ENCODE assay signal across 8 mouse cellular contexts in the genomic region with DNA sequence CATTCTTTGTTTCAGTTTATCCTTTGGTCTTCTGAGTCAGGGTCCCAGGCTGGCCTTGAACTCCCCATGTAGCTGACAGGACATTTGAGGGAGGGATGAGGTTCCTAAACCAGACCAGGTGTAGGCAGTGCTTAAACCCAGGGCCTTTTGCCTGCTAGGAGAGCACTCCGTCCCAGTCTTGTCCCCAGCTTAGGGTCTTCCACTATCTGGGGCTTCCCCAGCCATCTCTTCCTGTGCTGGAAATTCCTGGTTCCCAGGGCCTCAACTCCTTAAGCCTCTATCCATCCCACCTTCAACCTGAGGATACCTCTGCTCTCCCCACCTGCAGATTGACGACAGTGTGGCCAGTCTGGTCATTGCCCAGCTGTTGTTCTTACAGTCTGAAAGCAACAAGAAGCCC. TPM values are rescaled to one million over a fixed set of nuclear protein-coding genes. Genes with fewer than 3 reads are reported as not detected.
DNase-seq lines count a peak whose midpoint lies in the region; ATAC-seq and TF ChIP-seq lines count a peak whose summit lies in the region.

No protein-coding gene starts in this region.

- no peak for TF ChIP-seq POLR2A in MEL (IDR thresholded peaks at IDR 0.05; ENCODE audit: control insufficient read depth in 1 of 2, insufficient read depth in 1 of 2, low read depth in 1 of 2, low read length in 2 of 2, poor library complexity in 1 of 2)

- no peaks in the 10 kb centered on the region for H3K27me3 ChIP-seq in kidney, embryonic 14.5 days (ENCODE audit: control insufficient read depth, insufficient read depth, low read length)
- H3K27me3 ChIP-seq in MEL (ENCODE audit: control insufficient read depth in 1 of 2, insufficient read depth in 2 of 2, low read length in 2 of 2), result no peaks in the 10 kb centered on the region
- no peaks in the 10 kb centered on the region for H3K27me3 ChIP-seq in forebrain, postnatal 0 days (ENCODE audit: insufficient read depth, low read length)

- H3K9me3 ChIP-seq in kidney, embryonic 14.5 days (ENCODE audit: control insufficient read depth, low read length), result no peaks in the 10 kb centered on the region
- no peaks in the 10 kb centered on the region for H3K9me3 ChIP-seq in MEL (replicated peaks; ENCODE audit: insufficient read depth, low read length)
- no peaks in the 10 kb centered on the region for H3K9me3 ChIP-seq in forebrain, postnatal 0 days (ENCODE audit: low read length)

- peak overlapping the region; percentile 76 for H3K9ac ChIP-seq in kidney, embryonic 14.5 days (ENCODE audit: low read depth, low read length)
- H3K9ac ChIP-seq in MEL (ENCODE audit: control insufficient read depth, low read depth, low read length, poor library complexity, severe bottlenecking), result peak overlapping the region; percentile 83
- peak overlapping the region; percentile 85 for H3K9ac ChIP-seq in forebrain, postnatal 0 days

- TF ChIP-seq RAD21 in MEL (IDR thresholded peaks at IDR 0.05; ENCODE audit: low read depth, low read length), result no peak

- peaks cover 5% of the 10 kb centered on the region; the same call in 1 of the 2 replicates for H3K4me1 ChIP-seq in kidney, embryonic 14.5 days (ENCODE audit: control insufficient read depth, insufficient read depth, low read length)
- H3K4me1 ChIP-seq in MEL (ENCODE audit: control insufficient read depth in 1 of 2, insufficient read depth in 2 of 2, low read length in 2 of 2), result peaks cover 0 to 11% of the 10 kb centered on the region in 2 experiments; a peak in 2 of 4 replicates
- H3K4me1 ChIP-seq in forebrain, postnatal 0 days (ENCODE audit: insufficient read depth), result peaks cover 8% of the 10 kb centered on the region; the same call in 1 of the 2 replicates

- no peak for DNase-seq in kidney, adult 18-20 months
- no peak for DNase-seq in MEL (ENCODE audit: low read depth, low spot score)
- no peak for DNase-seq in forebrain, postnatal 0 days
- no peak for DNase-seq in layer of hippocampus, adult 9-10 months (ENCODE audit: low spot score)
- no peak for DNase-seq in adrenal gland, postnatal 4 days (ENCODE audit: low spot score in 2 of 2)

- H3K4me2 ChIP-seq in kidney, embryonic 14.5 days (replicated peaks; ENCODE audit: low read depth, low read length), result peak overlapping the region; percentile 74
- peak overlapping the region; percentile 69 for H3K4me2 ChIP-seq in forebrain, postnatal 0 days (ENCODE audit: low read depth)

- H3K36me3 ChIP-seq in kidney, embryonic 14.5 days (ENCODE audit: control insufficient read depth, insufficient read depth, low read length), result peaks cover 39% of the 10 kb centered on the region
- H3K36me3 ChIP-seq in MEL (ENCODE audit: control insufficient read depth in 1 of 2, insufficient read depth in 2 of 2, low read length in 2 of 2), result peaks cover 2 to 8% of the 10 kb centered on the region in 2 experiments
- peaks cover 38% of the 10 kb centered on the region for H3K36me3 ChIP-seq in forebrain, postnatal 0 days (ENCODE audit: insufficient read depth)
- peaks cover 32% of the 10 kb centered on the region; the same call in 1 of the 2 replicates for H3K36me3 ChIP-seq in macrophage (ENCODE audit: inconsistent target)

- 90% methylated on average over 2 of the region's 2 CpGs for WGBS in kidney, embryonic 14.5 days
- WGBS in forebrain, postnatal 0 days, result 79% methylated on average over 2 of the region's 2 CpGs
- WGBS in macrophage (ENCODE audit: missing documents), result 100% methylated on average over 2 of the region's 2 CpGs

- no peak for ATAC-seq in kidney, embryonic 14.5 days (ENCODE audit: low FRiP score, low TSS enrichment)
- ATAC-seq in forebrain, postnatal 0 days, result no peak
- ATAC-seq in erythroid progenitor cell, adult 5-6 weeks (replicated peaks; ENCODE audit: low FRiP score, poor library complexity, severe bottlenecking), result no peak

- H3K79me2 ChIP-seq in MEL (ENCODE audit: control insufficient read depth, insufficient read depth, low read length, poor library complexity), result peaks cover 17% of the 10 kb centered on the region
- peaks cover 17% of the 10 kb centered on the region for H3K79me2 ChIP-seq in macrophage (ENCODE audit: inconsistent target)

- H3K27ac ChIP-seq in kidney, embryonic 14.5 days (ENCODE audit: low read depth, low read length), result no peak overlapping the region
- H3K27ac ChIP-seq in MEL (ENCODE audit: control insufficient read depth, low read depth, low read length), result no peak overlapping the region
- no peak overlapping the region for H3K27ac ChIP-seq in forebrain, postnatal 0 days (ENCODE audit: low read depth, low read length)
- H3K27ac ChIP-seq in macrophage, result no peak overlapping the region

- TF ChIP-seq EP300 in MEL (IDR thresholded peaks at IDR 0.05; ENCODE audit: low read depth in 1 of 2, low read length in 2 of 2), result no peak

- peak overlapping the region; percentile 83 for H3K4me3 ChIP-seq in kidney, embryonic 14.5 days (ENCODE audit: low read length)
- peak overlapping the region; percentile 72 to 86 for H3K4me3 ChIP-seq in MEL (ENCODE audit: control insufficient read depth in 1 of 2, insufficient read depth in 1 of 2, low read depth in 2 of 2, low read length in 2 of 2)
- peak overlapping the region; percentile 69 for H3K4me3 ChIP-seq in forebrain, postnatal 0 days (ENCODE audit: low read depth, low read length)
- H3K4me3 ChIP-seq in macrophage (ENCODE audit: inconsistent target), result peak overlapping the region; percentile 91

- no peak for TF ChIP-seq CTCF in MEL (IDR thresholded peaks at IDR 0.05 in 2 of 3, conservative IDR thresholded peaks at IDR 0.05 in 1 of 3; ENCODE audit: control insufficient read depth in 1 of 3, insufficient read depth in 1 of 3, low read depth in 2 of 3, low read length in 3 of 3, poor library complexity in 1 of 3, severe bottlenecking in 1 of 3)
- no peak for TF ChIP-seq CTCF in forebrain, postnatal 0 days (IDR thresholded peaks at IDR 0.05; ENCODE audit: low read depth)

RNA-seq across cellular contexts. Expression of a gene that starts 0.9 kb away (rescaled TPM):
- 173 and 206 TPM in 2 replicates for polyA plus RNA-seq in kidney, embryonic 14.5 days (2014; fragmentation: Nextera tagmentation; extraction: Ambion mirVana)
- total RNA-seq in MEL (2012; rRNA removed), result 177 TPM in 2 replicates
- polyA plus RNA-seq in MEL (2012; ENCODE audit: insufficient read depth in 1 of 2, insufficient read length in 2 of 2, low read depth in 1 of 2, low replicate concordance in 2 of 2, missing spikeins in 1 of 2), result 100 to 1,000 TPM in 1 of 2 experiments, not detected in 1; 178 TPM
- 105 and 109 TPM in 2 replicates for total RNA-seq in forebrain, postnatal 0 days (2014; rRNA removed)
- 159 and 185 TPM in 2 replicates for polyA plus RNA-seq in forebrain, postnatal 0 days (2015; fragmentation: Nextera tagmentation; extraction: Ambion mirVana)
- total RNA-seq in macrophage (2018; cell fraction: chromatin; rRNA removed), result 10 to 100 TPM in 8 of 26 experiments, 1 to 10 TPM in 18; 1.3 to 17.7 (median 7.0) TPM
- 10 to 100 TPM; 15.9 to 37.3 (median 25.7) TPM for total RNA-seq in macrophage (2018; cell fraction: cytosol; rRNA removed)
- 10 to 100 TPM in 12 of 26 experiments, 1 to 10 TPM in 14; 3.8 to 24.7 (median 9.7) TPM for total RNA-seq in macrophage (2018; cell fraction: nucleus; rRNA removed)
- polyA plus RNA-seq in macrophage (2018), result 20.0 to 37.4 TPM (median 21.4 TPM) in 3 replicates
- 2.2 and 26.8 TPM in 2 replicates for total RNA-seq in erythroid progenitor cell, adult 5-6 weeks (2015; ENCODE audit: low replicate concordance)
- 10.8 and 15.7 TPM in 2 replicates for total RNA-seq in erythroid progenitor cell, adult 5-6 weeks (2017; ENCODE audit: low replicate concordance)
- total RNA-seq in adrenal gland, postnatal 4 days (2021), result 10 to 100 TPM; 79.6 to 82.7 TPM

RNA-seq across cellular contexts. Expression of a gene that starts 6.2 kb away (rescaled TPM):
- polyA plus RNA-seq in kidney, embryonic 14.5 days (2014; fragmentation: Nextera tagmentation; extraction: Ambion mirVana), result 54.8 and 55.8 TPM in 2 replicates
- 22.5 and 26.4 TPM in 2 replicates for total RNA-seq in MEL (2012; rRNA removed)
- polyA plus RNA-seq in MEL (2012; ENCODE audit: insufficient read depth in 1 of 2, insufficient read length in 2 of 2, low read depth in 1 of 2, low replicate concordance in 2 of 2, missing spikeins in 1 of 2), result 10 to 100 TPM in 1 of 2 experiments, not detected in 1; 18.9 TPM
- 44.2 and 50.7 TPM in 2 replicates for total RNA-seq in forebrain, postnatal 0 days (2014; rRNA removed)
- 52.2 and 56.4 TPM in 2 replicates for polyA plus RNA-seq in forebrain, postnatal 0 days (2015; fragmentation: Nextera tagmentation; extraction: Ambion mirVana)
- total RNA-seq in macrophage (2018; cell fraction: chromatin; rRNA removed), result 1 to 10 TPM in 20 of 26 experiments, under 1 TPM in 1, not detected in 5; 0.96 to 6.6 (median 3.0) TPM
- total RNA-seq in macrophage (2018; cell fraction: cytosol; rRNA removed), result 10 to 100 TPM; 10.8 to 19.7 (median 14.4) TPM
- 10 to 100 TPM in 1 of 26 experiments, 1 to 10 TPM in 25; 1.4 to 12.8 (median 4.0) TPM for total RNA-seq in macrophage (2018; cell fraction: nucleus; rRNA removed)
- polyA plus RNA-seq in macrophage (2018), result 3.6 to 20.7 TPM (median 11.8 TPM) in 3 replicates
- total RNA-seq in erythroid progenitor cell, adult 5-6 weeks (2015; ENCODE audit: low replicate concordance), result not detected in 2 replicates
- 6.2 TPM in 1 of 2 replicates, not detected in the other for total RNA-seq in erythroid progenitor cell, adult 5-6 weeks (2017; ENCODE audit: low replicate concordance)
- 10 to 100 TPM; 63.6 to 63.7 TPM for total RNA-seq in adrenal gland, postnatal 4 days (2021)

RNA-seq across cellular contexts. Expression of a gene that starts 8.9 kb away (rescaled TPM):
- polyA plus RNA-seq in kidney, embryonic 14.5 days (2014; fragmentation: Nextera tagmentation; extraction: Ambion mirVana), result 1.4 TPM in 1 of 2 replicates, not detected in the other
- total RNA-seq in MEL (2012; rRNA removed), result not detected in 2 replicates
- polyA plus RNA-seq in MEL (2012; ENCODE audit: insufficient read depth in 1 of 2, insufficient read length in 2 of 2, low read depth in 1 of 2, low replicate concordance in 2 of 2, missing spikeins in 1 of 2) (1 to 10 TPM in 1 of 2 experiments, not detected in 1; 1.0 TPM), macrophage (2018) (not detected in 3 replicates)
- not detected in 2 replicates for total RNA-seq in forebrain, postnatal 0 days (2014; rRNA removed)
- polyA plus RNA-seq in forebrain, postnatal 0 days (2015; fragmentation: Nextera tagmentation; extraction: Ambion mirVana), result not detected in 2 replicates
- total RNA-seq in macrophage (2018; cell fraction: chromatin; rRNA removed), result not detected
- not detected for total RNA-seq in macrophage (2018; cell fraction: cytosol; rRNA removed)
- not detected for total RNA-seq in macrophage (2018; cell fraction: nucleus; rRNA removed)
- total RNA-seq in erythroid progenitor cell, adult 5-6 weeks (2015; ENCODE audit: low replicate concordance), result not detected in 2 replicates
- total RNA-seq in erythroid progenitor cell, adult 5-6 weeks (2017; ENCODE audit: low replicate concordance), result not detected in 2 replicates
- total RNA-seq in adrenal gland, postnatal 4 days (2021), result 1 to 10 TPM in 1 of 2 experiments, not detected in 1; 1.8 TPM

RNA-seq across cellular contexts. Expression of a gene that starts 9.0 kb away (rescaled TPM):
- not detected in 2 replicates for polyA plus RNA-seq in kidney, embryonic 14.5 days (2014; fragmentation: Nextera tagmentation; extraction: Ambion mirVana)
- not detected in 2 replicates for total RNA-seq in MEL (2012; rRNA removed)
- polyA plus RNA-seq in MEL (2012; ENCODE audit: insufficient read depth in 1 of 2, insufficient read length in 2 of 2, low read depth in 1 of 2, low replicate concordance in 2 of 2, missing spikeins in 1 of 2), result under 1 TPM in 1 of 2 experiments, not detected in 1; 0.03 TPM
- total RNA-seq in forebrain, postnatal 0 days (2014; rRNA removed), result not detected in 2 replicates
- polyA plus RNA-seq in forebrain, postnatal 0 days (2015; fragmentation: Nextera tagmentation; extraction: Ambion mirVana), result not detected in 2 replicates
- total RNA-seq in macrophage (2018; cell fraction: chromatin; rRNA removed), result not detected
- not detected for total RNA-seq in macrophage (2018; cell fraction: cytosol; rRNA removed)
- total RNA-seq in macrophage (2018; cell fraction: nucleus; rRNA removed), result not detected
- polyA plus RNA-seq in macrophage (2018), result not detected in 3 replicates
- not detected in 2 replicates for total RNA-seq in erythroid progenitor cell, adult 5-6 weeks (2015; ENCODE audit: low replicate concordance)
- total RNA-seq in erythroid progenitor cell, adult 5-6 weeks (2017; ENCODE audit: low replicate concordance), result not detected in 2 replicates
- under 1 TPM; 0.17 to 0.28 TPM for total RNA-seq in adrenal gland, postnatal 4 days (2021)

RNA-seq across cellular contexts. Expression of a gene that starts 20.1 kb away (rescaled TPM):
- polyA plus RNA-seq in kidney, embryonic 14.5 days (2014; fragmentation: Nextera tagmentation; extraction: Ambion mirVana), result 65.1 and 65.6 TPM in 2 replicates
- 116 and 145 TPM in 2 replicates for total RNA-seq in MEL (2012; rRNA removed)
- polyA plus RNA-seq in MEL (2012; ENCODE audit: insufficient read depth in 1 of 2, insufficient read length in 2 of 2, low read depth in 1 of 2, low replicate concordance in 2 of 2, missing spikeins in 1 of 2) (100 to 1,000 TPM in 1 of 2 experiments, not detected in 1; 171 TPM), macrophage (2018) (63.3 to 154 TPM (median 75.9 TPM) in 3 replicates)
- 59.1 and 63.1 TPM in 2 replicates for total RNA-seq in forebrain, postnatal 0 days (2014; rRNA removed)
- 76.8 and 83.0 TPM in 2 replicates for polyA plus RNA-seq in forebrain, postnatal 0 days (2015; fragmentation: Nextera tagmentation; extraction: Ambion mirVana)
- total RNA-seq in macrophage (2018; cell fraction: chromatin; rRNA removed), result 100 to 1,000 TPM in 8 of 26 experiments, 10 to 100 TPM in 18; 60.9 to 228 (median 74.7) TPM
- 10 to 100 TPM; 51.6 to 83.7 (median 61.4) TPM for total RNA-seq in macrophage (2018; cell fraction: cytosol; rRNA removed)
- 100 to 1,000 TPM in 2 of 26 experiments, 10 to 100 TPM in 24; 40.4 to 118 (median 50.7) TPM for total RNA-seq in macrophage (2018; cell fraction: nucleus; rRNA removed)
- 57.4 and 61.3 TPM in 2 replicates for total RNA-seq in erythroid progenitor cell, adult 5-6 weeks (2015; ENCODE audit: low replicate concordance)
- 70.8 and 90.7 TPM in 2 replicates for total RNA-seq in erythroid progenitor cell, adult 5-6 weeks (2017; ENCODE audit: low replicate concordance)
- total RNA-seq in adrenal gland, postnatal 4 days (2021), result 10 to 100 TPM; 55.7 to 58.6 TPM
